Mouse (Mus musculus) effector memory CD4-positive, alpha-beta T cell, adult 7 months (primary cell): ENCODE data around the gene Mrpl51. TPM values are rescaled to one million over a fixed set of nuclear protein-coding genes. Genes with fewer than 3 reads are reported as not detected.

Experiments
- polyA plus RNA-seq: library from polyadenylated mRNA; unstranded; fragments of 100-300 nt; shearing (Covaris generic); gene quantifications from one replicate; pipeline ENCODE4 v1.2.1, GENCODE M21; 2017

Mrpl51 gene
- polyA plus RNA-seq = 63.7 TPM

GRCm38 (mm10) chr6:125191332-125192015, at the start of gene Mrpl51, which contains the start of gene Ncapd2:
Gene Mrpl51 (plus strand): TSS chr6:125191801.
Gene Ncapd2 (minus strand): TSS chr6:125191701.

GRCm38 (mm10) chr6:125145001-125145400, 46.6 kb upstream of the Mrpl51 start, which contains the start of gene Iffo1:
Gene Iffo1 (plus strand): TSS chr6:125145241.

GRCm38 (mm10) chr6:125166051-125166751, 25.4 kb upstream of the Mrpl51 start, which contains the start of gene Gapdh:
Gene Gapdh (minus strand): TSS chr6:125166467.

GRCm38 (mm10) chr6:125215148-125215954, 23.8 kb downstream of the Mrpl51 start, which contains the start of gene Vamp1:
Gene Vamp1 (plus strand): TSS chr6:125215551.

GRCm38 (mm10) chr6:125231117-125232044, 39.8 kb downstream of the Mrpl51 start, which contains the start of gene Tapbpl:
Gene Tapbpl (minus strand): TSS chr6:125231860.

GRCm38 (mm10) chr6:125236782-125237181, 45.2 kb downstream of the Mrpl51 start, which contains the start of gene Cd27:
Gene Cd27 (minus strand): TSS chr6:125237010.

Other genes starting within 250 kb of the Mrpl51 start
- 38.9 TPM for gene Cops7a, start 226.3 kb upstream of the Mrpl51 start, polyA plus RNA-seq
- gene Pianp, start 195.1 kb upstream of the Mrpl51 start, polyA plus RNA-seq = not detected
- gene Zfp384, start 182.7 kb upstream of the Mrpl51 start, polyA plus RNA-seq = 55.9 TPM
- gene Ing4, start 152.0 kb upstream of the Mrpl51 start, polyA plus RNA-seq = 49.3 TPM
- gene Acrbp, start 142.1 kb upstream of the Mrpl51 start, polyA plus RNA-seq = 7.8 TPM
- gene Lpar5, start 123.9 kb upstream of the Mrpl51 start, polyA plus RNA-seq = 7.1 TPM
- gene Chd4, start 95.8 kb upstream of the Mrpl51 start, polyA plus RNA-seq = 37.9 TPM
- gene Nop2, start 59.9 kb upstream of the Mrpl51 start, polyA plus RNA-seq = 36.2 TPM
- 16.8 TPM for gene Iffo1, start 46.6 kb upstream of the Mrpl51 start, polyA plus RNA-seq
- gene Gapdh, start 25.3 kb upstream of the Mrpl51 start, polyA plus RNA-seq = 339 TPM
- 16.2 TPM for gene Ncapd2, start 100 bp upstream of the Mrpl51 start, polyA plus RNA-seq
- gene Vamp1, start 23.8 kb downstream of the Mrpl51 start, polyA plus RNA-seq = 16.1 TPM
- 104 TPM for gene Tapbpl, start 40.1 kb downstream of the Mrpl51 start, polyA plus RNA-seq
- gene Cd27, start 45.2 kb downstream of the Mrpl51 start, polyA plus RNA-seq = 270 TPM
- gene Tuba3a, start 94.2 kb downstream of the Mrpl51 start, polyA plus RNA-seq = 0.90 TPM
- gene Ltbr, start 122.1 kb downstream of the Mrpl51 start, polyA plus RNA-seq = not detected
- gene Scnn1a, start 128.9 kb downstream of the Mrpl51 start, polyA plus RNA-seq = 0.18 TPM
- gene Tnfrsf1a, start 157.6 kb downstream of the Mrpl51 start, polyA plus RNA-seq = 29.2 TPM
- not detected for gene Plekhg6, start 189.0 kb downstream of the Mrpl51 start, polyA plus RNA-seq